Mouse (Mus musculus): ENCODE measurements around the gene Qser1.

GRCm38 (mm10) chr2:104842559-104842958, 26.0 kb upstream of the Qser1 start:
- TF ChIP-seq CTCF (IDR thresholded peaks at IDR 0.05; ENCODE audit: control insufficient read depth, insufficient read depth, insufficient replicate concordance, low read depth, low read length) (no peak), POLR2A (IDR thresholded peaks at IDR 0.05; ENCODE audit: control insufficient read depth, low read depth, low read length) (no peak)
